Comparison of ENCODE assay signal across 12 mouse cellular contexts in the genomic region with DNA sequence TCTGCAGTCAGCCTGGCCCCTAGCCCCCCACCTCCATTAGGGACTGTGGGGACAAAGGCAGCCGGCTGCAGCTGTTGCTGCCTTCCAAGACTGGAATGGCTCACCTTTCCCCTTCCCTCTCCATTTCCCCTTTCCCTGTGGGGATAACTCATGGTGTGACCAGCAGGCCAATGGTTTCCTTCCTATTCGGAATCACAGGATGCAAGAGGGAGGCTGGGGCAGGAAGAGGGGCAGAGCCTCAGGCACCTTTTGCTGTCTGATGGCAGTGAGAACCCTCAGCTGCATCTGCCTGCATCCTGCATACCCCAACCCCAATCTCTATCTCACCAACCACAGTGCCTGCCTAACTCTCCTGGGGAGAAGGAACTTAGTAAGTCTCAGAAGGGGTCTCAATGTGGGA. TPM values are rescaled to one million over a fixed set of nuclear protein-coding genes. Genes with fewer than 3 reads are reported as not detected.
DNase-seq lines count a peak whose midpoint lies in the region; ATAC-seq and TF ChIP-seq lines count a peak whose summit lies in the region.
"Had no signal": no experiment of that assay in that cellular context is flagged by ENCODE, and none has a peak within 500 bp of the region (broad histone marks: within the 10 kb centered on the region; RNA-seq: fewer than 3 reads in every experiment).

No protein-coding gene starts in this region.

- H3K27me3 ChIP-seq in kidney, postnatal 0 days (ENCODE audit: insufficient read depth, low read length) = no peaks in the 10 kb centered on the region
- no peaks in the 10 kb centered on the region for H3K27me3 ChIP-seq in intestine, postnatal 0 days (replicated peaks; ENCODE audit: control insufficient read depth, insufficient read depth, low read length)
- no peaks in the 10 kb centered on the region for H3K27me3 ChIP-seq in small intestine, adult 2 months (ENCODE audit: control insufficient read depth, insufficient read depth, low read length)

- H3K36me3 ChIP-seq in kidney, postnatal 0 days (ENCODE audit: insufficient read depth, low read length) = peaks cover 8% of the 10 kb centered on the region; the same call in 1 of the 2 replicates
- H3K36me3 ChIP-seq in intestine, postnatal 0 days (ENCODE audit: control insufficient read depth, insufficient read depth) = peaks cover 36% of the 10 kb centered on the region
- peaks cover 12% of the 10 kb centered on the region for H3K36me3 ChIP-seq in small intestine, adult 2 months (ENCODE audit: control insufficient read depth, insufficient read depth, low read length)

- H3K4me3 ChIP-seq in kidney, postnatal 0 days (replicated peaks; ENCODE audit: low read depth, low read length) = no peak overlapping the region
- H3K4me3 ChIP-seq in intestine, postnatal 0 days (ENCODE audit: low read depth, low read length) = no peak overlapping the region
- H3K4me3 ChIP-seq in small intestine, adult 2 months (ENCODE audit: low read depth, low read length) = no peak overlapping the region

- no peak overlapping the region for H3K9ac ChIP-seq in kidney, postnatal 0 days (ENCODE audit: low read depth, low read length)
- H3K9ac ChIP-seq in intestine, postnatal 0 days (ENCODE audit: low read depth, low read length) = peak overlapping the region; percentile 31; the same call in 1 of the 2 replicates

- TF ChIP-seq POLR2A in small intestine, adult 2 months (IDR thresholded peaks at IDR 0.05; ENCODE audit: low read depth, low read length) = no peak

- WGBS in kidney, postnatal 0 days = 32% methylated on average over 2 of the region's 2 CpGs
- WGBS in intestine, postnatal 0 days = 38% methylated on average over 2 of the region's 2 CpGs
- WGBS in small intestine, adult 2 months = 59% methylated on average over 2 of the region's 2 CpGs

- no peak for TF ChIP-seq CTCF in kidney, postnatal 0 days (IDR thresholded peaks at IDR 0.05; ENCODE audit: low read depth)
- no peak for TF ChIP-seq CTCF in intestine, postnatal 0 days (IDR thresholded peaks at IDR 0.05; ENCODE audit: low read depth)
- TF ChIP-seq CTCF in small intestine, adult 2 months (IDR thresholded peaks at IDR 0.05; ENCODE audit: extremely low read depth, insufficient read length, insufficient replicate concordance, low read depth, low read length) = no peak

- H3K4me2 ChIP-seq in kidney, postnatal 0 days (ENCODE audit: low read length) = no peak overlapping the region
- no peak overlapping the region for H3K4me2 ChIP-seq in intestine, postnatal 0 days (replicated peaks; ENCODE audit: low read depth)

- peak overlapping the region; percentile 42; the same call in 1 of the 2 replicates for H3K27ac ChIP-seq in kidney, postnatal 0 days
- peak overlapping the region; percentile 93 for H3K27ac ChIP-seq in intestine, postnatal 0 days (ENCODE audit: low read depth, low read length)
- peak overlapping the region; percentile 92; the same call in 1 of the 2 replicates for H3K27ac ChIP-seq in small intestine, adult 2 months (ENCODE audit: insufficient read depth, low read depth, low read length)
- H3K27ac ChIP-seq: macrophage had no signal

- DNase-seq in heart, adult 11 months = peak; percentile 91
- no peak for DNase-seq in heart, postnatal 4 days
- DNase-seq in kidney, postnatal 0 days (ENCODE audit: low spot score) = no peak
- DNase-seq in kidney, postnatal 36 days = no peak
- no peak for DNase-seq in testis, postnatal 14 days (ENCODE audit: low spot score)
- DNase-seq in c-Kit-positive CD71-positive TER-119-positive erythroid progenitor cells, embryonic 14.5 days (ENCODE audit: low spot score) = no peak
- DNase-seq: adrenal gland, postnatal 25 days; B cell, adult 2 months; cerebellum, postnatal 36 days had no signal

- peaks cover 33% of the 10 kb centered on the region for H3K4me1 ChIP-seq in kidney, postnatal 0 days (replicated peaks; ENCODE audit: insufficient read depth, low read length)
- H3K4me1 ChIP-seq in intestine, postnatal 0 days (replicated peaks; ENCODE audit: control insufficient read depth, insufficient read depth, low read length) = peaks cover 34% of the 10 kb centered on the region
- H3K4me1 ChIP-seq in small intestine, adult 2 months (ENCODE audit: control insufficient read depth, insufficient read depth, insufficient read length, low read length) = peaks cover 42% of the 10 kb centered on the region

- no peaks in the 10 kb centered on the region for H3K9me3 ChIP-seq in kidney, postnatal 0 days (replicated peaks; ENCODE audit: low read length)
- H3K9me3 ChIP-seq in intestine, postnatal 0 days (ENCODE audit: control insufficient read depth) = no peaks in the 10 kb centered on the region

- no peak for ATAC-seq in kidney, postnatal 0 days (replicated peaks; ENCODE audit: low FRiP score, low read depth)
- no peak for ATAC-seq in intestine, postnatal 0 days

RNA-seq across cellular contexts. Expression of a gene that starts 14.2 kb away (rescaled TPM):
- total RNA-seq in heart, postnatal 4 days (2021) = 10 to 100 TPM; 22.1 to 27.7 TPM
- polyA plus RNA-seq in kidney, postnatal 0 days (2015; fragmentation: Nextera tagmentation; extraction: Ambion mirVana) = 57.2 and 62.9 TPM in 2 replicates
- 39.7 and 45.5 TPM in 2 replicates for polyA plus RNA-seq in intestine, postnatal 0 days (2015; fragmentation: Nextera tagmentation; extraction: Ambion mirVana)
- polyA plus RNA-seq in small intestine, adult 2 months (2012; rRNA removed) = 21.4 and 35.7 TPM in 2 replicates

RNA-seq across cellular contexts. Expression of a gene that starts 15.3 kb away (rescaled TPM):
- under 1 TPM; 0.11 to 0.17 TPM for total RNA-seq in heart, postnatal 4 days (2021)
- 0.41 and 0.47 TPM in 2 replicates for polyA plus RNA-seq in kidney, postnatal 0 days (2015; fragmentation: Nextera tagmentation; extraction: Ambion mirVana)
- polyA plus RNA-seq in intestine, postnatal 0 days (2015; fragmentation: Nextera tagmentation; extraction: Ambion mirVana) = 0.18 TPM in 2 replicates
- 0.55 and 1.2 TPM in 2 replicates for polyA plus RNA-seq in small intestine, adult 2 months (2012; rRNA removed)
- total RNA-seq: adrenal gland, postnatal 25 days had no signal
- polyA plus RNA-seq: macrophage had no signal

Comparison
In these comparisons a context has a peak if more than half of its experiments do, and no peak if none do; other contexts are left out.
1. H3K27ac ChIP-seq: peak in every context shown above with its lines; median percentile 93 in intestine, postnatal 0 days; 92 in small intestine, adult 2 months; 42 in kidney, postnatal 0 days.